Mouse (Mus musculus) E14TG2a.4 (cell line): ENCODE data around the gene Tmem189.

ENCODE experiments used
- CTCF ChIP-seq: conservative IDR thresholded peaks from 2 replicates; pipeline ENCODE4 v1.5.1; 2014; ENCODE audit warnings: low read length
- NANOG ChIP-seq: IDR thresholded peaks from 2 replicates; pipeline ENCODE4 v1.6.1; 2014; ENCODE audit warnings: borderline replicate concordance, low read length, mixed read lengths

GRCm38 (mm10) chr2:167649290-167650032, 40.2 kb downstream of the Tmem189 start:
- TF ChIP-seq CTCF (no peak), NANOG (no peak)
